Mouse (Mus musculus) adrenal gland (tissue): ENCODE data around the gene Ube2cbp.

Source experiments
- intact Hi-C: fragments of 180-260 bp; cut with DNase I; formaldehyde crosslinking; loops from one replicate; pipeline ENCODE4 v1.15.1; 2025
- long read RNA-seq, 2 experiments: library from polyadenylated mRNA; unstranded; transcript quantifications; one replicate each; pipeline ENCODE4 v2.0.0; 2020; ENCODE audit warnings: borderline replicate concordance in 1 of 2; ENCODE audit not compliant: insufficient replicate concordance in 1 of 2

The Ube2cbp gene
- long read RNA-seq, experiment 1, partial matches to known transcripts: 0 of 4 reads
- long read RNA-seq, experiment 1, other reads (novel, unspliced or antisense): 3 of 4 reads
- long read RNA-seq, experiment 2, partial matches to known transcripts: 0 of 3 reads
- long read RNA-seq, experiment 2, other reads (novel, unspliced or antisense): 1 of 3 reads

GRCm38 (mm10) chr9:86464151-86465105, at the start of gene Ube2cbp:
Gene Ube2cbp, minus strand, starts transcription at chr9:86464950.
- intact Hi-C loops: loop anchor here (5.0 kb wide), 1 partner anchor 108 kb away; the partner anchor contains the start of genes Pgm3 and Rwdd2a

GRCm38 (mm10) chr9:86514390-86514789, 49.6 kb upstream of the Ube2cbp start:
- intact Hi-C loops: no loop called here

- intact Hi-C loops: no loop called here
These were observed 49.0 kb upstream of the Ube2cbp start for GRCm38 (mm10) chr9:86513733-86514132.

GRCm38 (mm10) chr9:86507437-86507836, 42.7 kb upstream of the Ube2cbp start:
- intact Hi-C loops: no loop called here

- intact Hi-C loops: no loop called here
These were observed 34.3 kb upstream of the Ube2cbp start for GRCm38 (mm10) chr9:86499083-86499482.

- intact Hi-C loops: no loop called here
These were observed 31.5 kb upstream of the Ube2cbp start for GRCm38 (mm10) chr9:86496261-86496660.

- intact Hi-C loops: no loop called here
These were observed 27.0 kb upstream of the Ube2cbp start for GRCm38 (mm10) chr9:86491740-86492139.

- intact Hi-C loops: no loop called here
These were observed 17.5 kb upstream of the Ube2cbp start for GRCm38 (mm10) chr9:86482236-86482635.

- intact Hi-C loops: no loop called here
These were observed 13.8 kb upstream of the Ube2cbp start for GRCm38 (mm10) chr9:86478414-86479093.

GRCm38 (mm10) chr9:86476763-86477162, 12.0 kb upstream of the Ube2cbp start:
- intact Hi-C loops: no loop called here

GRCm38 (mm10) chr9:86475956-86476355, 11.2 kb upstream of the Ube2cbp start:
- intact Hi-C loops: no loop called here

- intact Hi-C loops: loop anchor here (5.0 kb wide), 1 partner anchor 105 kb away; the partner anchor contains the start of genes Pgm3 and Rwdd2a
These were observed 2.5 kb upstream of the Ube2cbp start, which contains the start of gene Dop1a for GRCm38 (mm10) chr9:86466990-86467870. Gene Dop1a, plus strand, starts transcription at chr9:86467154.

GRCm38 (mm10) chr9:86453626-86454025, 11.1 kb downstream of the Ube2cbp start:
- intact Hi-C loops: no loop called here

- intact Hi-C loops: loop anchor here (1.0 kb wide), 1 partner anchor 672 kb away; no protein-coding TSS in a partner anchor
These were observed 13.1 kb downstream of the Ube2cbp start for GRCm38 (mm10) chr9:86451617-86452016.

- intact Hi-C loops: loop anchor here (1.0 kb wide), 1 partner anchor 672 kb away; no protein-coding TSS in a partner anchor
These were observed 13.7 kb downstream of the Ube2cbp start for GRCm38 (mm10) chr9:86451094-86451493.

- intact Hi-C loops: loop anchor here (10.0 kb wide), 1 partner anchor 575 kb away; no protein-coding TSS in a partner anchor
These were observed 15.2 kb downstream of the Ube2cbp start for GRCm38 (mm10) chr9:86449581-86449980.

GRCm38 (mm10) chr9:86447431-86447830, 17.3 kb downstream of the Ube2cbp start:
- intact Hi-C loops: loop anchor here (10.0 kb wide), 1 partner anchor 573 kb away; no protein-coding TSS in a partner anchor

- intact Hi-C loops: loop anchor here (10.0 kb wide), 1 partner anchor 572 kb away; no protein-coding TSS in a partner anchor
These were observed 17.9 kb downstream of the Ube2cbp start for GRCm38 (mm10) chr9:86446847-86447246.

GRCm38 (mm10) chr9:86442248-86442647, 22.5 kb downstream of the Ube2cbp start:
- intact Hi-C loops: loop anchor here (10.0 kb wide), 1 partner anchor 567 kb away; no protein-coding TSS in a partner anchor
